Mouse (Mus musculus): ENCODE results near the gene Bckdk. TPM values are rescaled to one million over a fixed set of nuclear protein-coding genes. Genes with fewer than 3 reads are reported as not detected.

The Bckdk gene
- polyA plus RNA-seq, 1 experiment: 57.3 TPM

DNA sequence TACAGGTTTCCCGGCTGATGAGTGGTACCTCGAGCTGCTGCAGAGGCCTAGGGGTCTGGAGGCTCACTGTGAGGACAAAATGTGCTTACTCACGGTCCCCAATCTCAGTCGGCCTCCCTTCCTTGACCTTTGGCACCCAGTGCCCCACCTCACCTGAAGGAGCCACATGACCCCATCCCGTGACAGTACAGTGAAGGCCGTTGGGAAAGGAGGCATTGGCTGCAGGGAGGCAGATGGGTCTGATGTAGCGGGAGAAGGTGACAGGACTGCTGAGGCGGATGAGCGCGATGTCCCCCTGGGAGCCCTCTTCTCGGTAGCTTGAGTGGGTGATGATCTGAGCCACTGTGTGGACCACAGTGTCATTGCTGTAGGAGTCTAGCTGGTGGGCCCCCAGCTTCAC lies 23.0 kb downstream of the Bckdk start:
- Histone ChIP-seq H3K27ac (ENCODE audit: insufficient read depth, low read length) (no peak overlapping the region), H3K4me1 (ENCODE audit: control insufficient read depth, insufficient read depth, low read length) (peaks cover 5% of the 10 kb centered on the region), H3K4me3 (ENCODE audit: insufficient read depth, low read length) (no peak overlapping the region)
- TF ChIP-seq CTCF (IDR thresholded peaks at IDR 0.05; ENCODE audit: borderline replicate concordance, insufficient read depth, low read length): no peak
- TF ChIP-seq POLR2A (IDR thresholded peaks at IDR 0.05; ENCODE audit: low read depth, low read length): no peak

DNA sequence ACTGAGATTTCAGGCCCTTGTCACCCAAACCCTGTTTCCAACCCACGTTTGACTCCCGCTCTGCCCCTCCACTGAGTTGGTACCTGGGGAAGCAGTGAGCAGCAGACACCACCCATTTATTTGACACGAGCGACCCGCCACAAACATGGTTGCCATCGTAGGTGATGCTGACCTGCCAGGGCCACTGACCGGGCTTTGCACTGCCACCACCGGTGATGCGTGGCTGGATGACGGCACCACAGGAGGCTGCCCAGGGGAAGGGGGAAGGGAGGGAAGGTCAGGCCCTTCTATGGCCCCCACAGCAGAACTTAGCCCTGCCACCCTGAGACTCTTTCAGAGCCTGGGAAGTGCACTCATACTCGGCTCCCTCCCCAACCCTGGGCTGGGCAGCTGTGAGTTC lies 23.8 kb downstream of the Bckdk start:
- Histone ChIP-seq H3K4me1 (ENCODE audit: control insufficient read depth, insufficient read depth, low read length) (peaks cover 12% of the 10 kb centered on the region), H3K4me3 (ENCODE audit: insufficient read depth, low read length) (no peak overlapping the region), H3K27ac (ENCODE audit: insufficient read depth, low read length) (no peak overlapping the region)
- TF ChIP-seq POLR2A (IDR thresholded peaks at IDR 0.05; ENCODE audit: low read depth, low read length): no peak
- TF ChIP-seq CTCF (IDR thresholded peaks at IDR 0.05; ENCODE audit: borderline replicate concordance, insufficient read depth, low read length): no peak

GRCm38 (mm10) chr7:127928596-127928995 lies 24.7 kb downstream of the Bckdk start:
- TF ChIP-seq POLR2A (IDR thresholded peaks at IDR 0.05; ENCODE audit: low read depth, low read length) (no peak), CTCF (IDR thresholded peaks at IDR 0.05; ENCODE audit: borderline replicate concordance, insufficient read depth, low read length) (no peak)
- no peak overlapping the region for H3K4me3 ChIP-seq (ENCODE audit: insufficient read depth, low read length)
- peaks cover 15% of the 10 kb centered on the region for H3K4me1 ChIP-seq (ENCODE audit: control insufficient read depth, insufficient read depth, low read length)
- H3K27ac ChIP-seq (ENCODE audit: insufficient read depth, low read length): no peak overlapping the region

GRCm38 (mm10) chr7:127929923-127930322 lies 26.0 kb downstream of the Bckdk start, which contains the start of gene Prss8:
Prss8 (minus strand) TSS chr7:127930104.
- H3K4me3 ChIP-seq (ENCODE audit: insufficient read depth, low read length): no peak within 1 kb of the TSS
- TF ChIP-seq CTCF (IDR thresholded peaks at IDR 0.05; ENCODE audit: borderline replicate concordance, insufficient read depth, low read length) (no peak), POLR2A (IDR thresholded peaks at IDR 0.05; ENCODE audit: low read depth, low read length) (no peak)
- peaks cover 15% of the 10 kb centered on the region for H3K4me1 ChIP-seq (ENCODE audit: control insufficient read depth, insufficient read depth, low read length)
- no peak within 1 kb of the TSS for H3K27ac ChIP-seq (ENCODE audit: insufficient read depth, low read length)

- peaks cover 15% of the 10 kb centered on the region for H3K4me1 ChIP-seq (ENCODE audit: control insufficient read depth, insufficient read depth, low read length)
- TF ChIP-seq CTCF (IDR thresholded peaks at IDR 0.05; ENCODE audit: borderline replicate concordance, insufficient read depth, low read length) (no peak), POLR2A (IDR thresholded peaks at IDR 0.05; ENCODE audit: low read depth, low read length) (no peak)
These were observed 26.8 kb downstream of the Bckdk start for GRCm38 (mm10) chr7:127930636-127931035.

DNA sequence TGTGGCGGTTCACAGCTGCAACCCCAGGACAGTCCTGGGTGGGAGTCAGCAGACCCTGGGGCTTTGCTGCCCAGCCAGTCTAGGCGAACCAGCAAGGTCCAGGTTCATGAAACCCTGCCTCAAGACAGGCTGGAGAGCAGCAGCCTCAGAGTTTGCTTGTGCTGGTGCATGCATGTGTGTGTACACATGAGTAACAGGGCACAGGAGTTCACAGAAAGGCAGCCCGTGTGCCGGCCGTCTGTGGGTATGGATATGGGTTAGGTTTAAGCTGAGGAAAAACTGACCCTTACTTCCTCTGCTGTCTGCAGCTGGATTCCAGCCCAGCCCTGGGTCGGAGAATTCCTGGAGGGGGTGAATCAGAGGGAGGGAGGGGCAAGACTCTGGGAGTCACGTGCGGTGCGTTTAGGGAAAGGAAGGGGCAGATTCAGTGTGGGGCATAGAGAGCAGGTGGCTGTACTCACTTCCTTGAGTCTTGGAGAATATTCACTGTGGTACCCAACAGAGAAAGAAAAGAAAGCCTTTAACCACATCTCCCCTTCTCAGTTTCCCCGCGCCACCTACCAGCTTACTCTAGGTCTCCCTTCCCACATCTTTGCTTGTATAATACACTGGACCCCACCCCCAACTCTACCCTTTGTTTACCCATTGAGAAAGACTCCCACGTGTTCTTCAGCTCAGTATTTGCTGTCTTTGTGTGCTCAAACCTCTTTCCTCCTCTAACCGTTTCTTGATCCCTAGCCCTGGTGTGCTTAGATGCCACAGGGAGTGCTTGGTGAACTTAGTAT lies 27.7 kb downstream of the Bckdk start:
- Histone ChIP-seq H3K4me1 (ENCODE audit: control insufficient read depth, insufficient read depth, low read length) (peaks cover 15% of the 10 kb centered on the region), H3K4me3 (ENCODE audit: insufficient read depth, low read length) (no peak overlapping the region), H3K27ac (ENCODE audit: insufficient read depth, low read length) (peak overlapping the region; percentile 77)
- no peak for TF ChIP-seq POLR2A (IDR thresholded peaks at IDR 0.05; ENCODE audit: low read depth, low read length)
- TF ChIP-seq CTCF (IDR thresholded peaks at IDR 0.05; ENCODE audit: borderline replicate concordance, insufficient read depth, low read length): no peak

More at GRCm38 (mm10) chr7:127930636-127931035, 26.8 kb downstream of the Bckdk start:
- H3K4me3 ChIP-seq (ENCODE audit: insufficient read depth, low read length): no peak overlapping the region
- no peak overlapping the region for H3K27ac ChIP-seq (ENCODE audit: insufficient read depth, low read length)

- no peak overlapping the region for H3K4me3 ChIP-seq (ENCODE audit: insufficient read depth, low read length)
- H3K4me1 ChIP-seq (ENCODE audit: control insufficient read depth, insufficient read depth, low read length): peaks cover 15% of the 10 kb centered on the region
- H3K27ac ChIP-seq (ENCODE audit: insufficient read depth, low read length): peak overlapping the region; percentile 77
- TF ChIP-seq CTCF (IDR thresholded peaks at IDR 0.05; ENCODE audit: borderline replicate concordance, insufficient read depth, low read length): no peak
- TF ChIP-seq POLR2A (IDR thresholded peaks at IDR 0.05; ENCODE audit: low read depth, low read length): no peak
These were observed 28.6 kb downstream of the Bckdk start for GRCm38 (mm10) chr7:127932273-127933031.

GRCm38 (mm10) chr7:127934075-127934474 lies 30.2 kb downstream of the Bckdk start:
- TF ChIP-seq CTCF (IDR thresholded peaks at IDR 0.05; ENCODE audit: borderline replicate concordance, insufficient read depth, low read length): no peak
- no peak for TF ChIP-seq POLR2A (IDR thresholded peaks at IDR 0.05; ENCODE audit: low read depth, low read length)
- Histone ChIP-seq H3K27ac (ENCODE audit: insufficient read depth, low read length) (no peak overlapping the region), H3K4me3 (ENCODE audit: insufficient read depth, low read length) (no peak overlapping the region), H3K4me1 (ENCODE audit: control insufficient read depth, insufficient read depth, low read length) (peaks cover 15% of the 10 kb centered on the region)

- H3K27ac ChIP-seq (ENCODE audit: insufficient read depth, low read length): peak overlapping the region; percentile 36
- TF ChIP-seq POLR2A (IDR thresholded peaks at IDR 0.05; ENCODE audit: low read depth, low read length) (peak; percentile 76), CTCF (IDR thresholded peaks at IDR 0.05; ENCODE audit: borderline replicate concordance, insufficient read depth, low read length) (peak; percentile 67)
- peaks cover 15% of the 10 kb centered on the region for H3K4me1 ChIP-seq (ENCODE audit: control insufficient read depth, insufficient read depth, low read length)
- H3K4me3 ChIP-seq (ENCODE audit: insufficient read depth, low read length): peak overlapping the region; percentile 51
These were observed 31.3 kb downstream of the Bckdk start for GRCm38 (mm10) chr7:127935028-127935722.

All from embryonic fibroblast, embryonic 13.5 days (primary cell).